Mouse (Mus musculus) olfactory bulb, adult 2 months (tissue): ENCODE measurements around the gene Btbd3.

ENCODE experiments used
- CTCF ChIP-seq: fragments of 200-500 bp; IDR thresholded peaks from 2 replicates; pipeline ENCODE4 v1.5.1; 2012; ENCODE audit warnings: low read depth, mild to moderate bottlenecking, low read length, moderate library complexity; ENCODE audit not compliant: insufficient read depth
- POLR2A ChIP-seq: fragments of 200-500 bp; IDR thresholded peaks from 2 replicates; pipeline ENCODE4 v1.6.1; 2012; ENCODE audit warnings: mild to moderate bottlenecking, low read depth, low read length, moderate library complexity; ENCODE audit not compliant: insufficient read depth

- TF ChIP-seq CTCF: no peak
- no peak for TF ChIP-seq POLR2A
Observed at GRCm38 (mm10) chr2:138220269-138220668, 36.1 kb upstream of the Btbd3 start.
